Mouse (Mus musculus): ENCODE results near the gene Mageb5. TPM values are rescaled to one million over a fixed set of nuclear protein-coding genes. Genes with fewer than 3 reads are reported as not detected.
"Not testable (repeated sequence)": the region's sequence is repeated elsewhere in the genome, so short reads cannot be mapped to it uniquely, and the experiment has no call there.

The Mageb5 gene
- not detected in 2 replicates for polyA plus RNA-seq (2015; fragmentation: Nextera tagmentation; extraction: Ambion mirVana)

- WGBS: 94% methylated on average over 1 of the region's 1 CpGs
- H3K4me1 ChIP-seq; H3K27me3 ChIP-seq (replicated peaks); H3K36me3 ChIP-seq; H3K4me3 ChIP-seq (replicated peaks); H3K27ac ChIP-seq; H3K9me3 ChIP-seq; H3K9ac ChIP-seq; H3K4me2 ChIP-seq; ATAC-seq (ENCODE audit: insufficient read depth, low FRiP score, low read depth): not testable (repeated sequence)
Observed at GRCm38 (mm10) chrX:91782918-91783317, at the start of gene Mageb5. Mageb5 (minus strand) TSS chrX:91783018.

GRCm38 (mm10) chrX:91759591-91760226 is 23.1 kb downstream of the Mageb5 start:
- ATAC-seq (ENCODE audit: insufficient read depth, low FRiP score, low read depth); H3K27ac ChIP-seq; H3K4me1 ChIP-seq: not testable (repeated sequence)

More at GRCm38 (mm10) chrX:91759591-91760226, 23.1 kb downstream of the Mageb5 start:
- H3K4me2 ChIP-seq; H3K9ac ChIP-seq; H3K36me3 ChIP-seq; H3K9me3 ChIP-seq; H3K4me3 ChIP-seq (replicated peaks); H3K27me3 ChIP-seq (replicated peaks): not testable (repeated sequence)
- no CpG with 5 or more reads among the region's 1 CpGs for WGBS

Other genes with a start within 250 kb of the Mageb5 start
- not detected in 2 replicates for gene 1700084M14Rik, start 207.1 kb downstream of the Mageb5 start, polyA plus RNA-seq (2015; fragmentation: Nextera tagmentation; extraction: Ambion mirVana)
- not detected in 2 replicates for gene Gm14781, start 150.8 kb downstream of the Mageb5 start, polyA plus RNA-seq (2015; fragmentation: Nextera tagmentation; extraction: Ambion mirVana)
- not detected in 2 replicates for gene Mageb1, start 233.3 kb upstream of the Mageb5 start, polyA plus RNA-seq (2015; fragmentation: Nextera tagmentation; extraction: Ambion mirVana)

Measured in stomach, embryonic 15.5 days (tissue).